Mouse (Mus musculus): ENCODE data around the gene Psd4.

GRCm38 (mm10) chr2:24336545-24336944 lies 30.8 kb upstream of the Psd4 start, which contains the start of gene Il1rn:
- TF ChIP-seq CEBPB (IDR thresholded peaks at IDR 0.05; ENCODE audit: low read depth) (no peak), MYOG (IDR thresholded peaks at IDR 0.05; ENCODE audit: control insufficient read depth, extremely low read depth, insufficient read length) (no peak)
